Mouse (Mus musculus): ENCODE results near the gene Rnaseh2b.

GRCm38 (mm10) chr14:62383109-62383508 is 90.7 kb downstream of the Rnaseh2b start:
- TF ChIP-seq GATA1 (IDR thresholded peaks at IDR 0.05; ENCODE audit: borderline replicate concordance, low read length) (no peak), FLI1 (IDR thresholded peaks at IDR 0.05; ENCODE audit: low read length) (no peak)
